Mouse (Mus musculus) heart, embryonic 11.5 days (tissue): ENCODE measurements around the gene Rmdn2. TPM values are rescaled to one million over a fixed set of nuclear protein-coding genes. Genes with fewer than 3 reads are reported as not detected.
A peak's percentile ranks its signal among the peaks of the same experiment; 100 is the strongest.

Experiments
- ATAC-seq: fragments of 200-750 bp; cut with Nextera tagmentation; replicated peaks from 2 replicates; pipeline ENCODE4 v1.8.0; 2017; ENCODE audit warnings: moderate library complexity; ENCODE audit not compliant: insufficient number of reproducible peaks, low FRiP score, low TSS enrichment
- H3K27ac ChIP-seq: fragments of 300-500 bp; sonication (generic); 2 replicates; pipeline ENCODE4 v1.5.1; 2014; ENCODE audit warnings: mild to moderate bottlenecking, low read depth, low read length
- H3K27me3 ChIP-seq: fragments of 300-500 bp; sonication (generic); 2 replicates; pipeline ENCODE4 v1.6.1; 2014; ENCODE audit warnings: mild to moderate bottlenecking, low read length, mixed read lengths; ENCODE audit not compliant: control insufficient read depth, insufficient read depth
- H3K36me3 ChIP-seq: fragments of 300-500 bp; sonication (generic); 2 replicates; pipeline ENCODE4 v1.6.1; 2014; ENCODE audit warnings: mild to moderate bottlenecking, low read length, moderate library complexity, mixed read lengths; ENCODE audit not compliant: control insufficient read depth, insufficient read depth
- H3K4me1 ChIP-seq: fragments of 300-500 bp; sonication (generic); 2 replicates; pipeline ENCODE4 v1.6.1; 2014; ENCODE audit warnings: low read length; ENCODE audit not compliant: control insufficient read depth, insufficient read depth
- H3K4me2 ChIP-seq: fragments of 300-500 bp; sonication (generic); 2 replicates; pipeline ENCODE4 v1.6.1; 2014; ENCODE audit warnings: mild to moderate bottlenecking, moderate library complexity
- H3K4me3 ChIP-seq: fragments of 300-500 bp; sonication (generic); 2 replicates; pipeline ENCODE4 v1.5.1; 2014; ENCODE audit warnings: low read depth, low read length
- H3K9ac ChIP-seq: fragments of 300-500 bp; sonication (generic); 2 replicates; pipeline ENCODE4 v1.6.1; 2014; ENCODE audit warnings: mild to moderate bottlenecking, low read depth, low read length, moderate library complexity
- H3K9me3 ChIP-seq: fragments of 300-500 bp; sonication (generic); replicated peaks from 2 replicates; pipeline ENCODE4 v1.6.1; 2016; ENCODE audit warnings: low read length; ENCODE audit not compliant: control insufficient read depth
- WGBS: fragments of 180-500 bp; shearing (Covaris S2); extraction: QIAGEN DNeasy Blood & Tissue Kit; methylation state at CpG from one replicate; pipeline ENCODE4 v1.1.7; 2014; ENCODE audit not compliant: insufficient replicate concordance; 5-methylcytosine and 5-hydroxymethylcytosine counted together
- polyA plus RNA-seq: library from polyadenylated mRNA; unstranded; fragments of >200 nt; fragmentation: Nextera tagmentation; extraction: Ambion mirVana; gene quantifications from 2 replicates; pipeline ENCODE4 v1.2.1, GENCODE M21; 2014

The Rmdn2 gene
- polyA plus RNA-seq, 1 experiment from 2014 or later, result 20.2 TPM

DNA sequence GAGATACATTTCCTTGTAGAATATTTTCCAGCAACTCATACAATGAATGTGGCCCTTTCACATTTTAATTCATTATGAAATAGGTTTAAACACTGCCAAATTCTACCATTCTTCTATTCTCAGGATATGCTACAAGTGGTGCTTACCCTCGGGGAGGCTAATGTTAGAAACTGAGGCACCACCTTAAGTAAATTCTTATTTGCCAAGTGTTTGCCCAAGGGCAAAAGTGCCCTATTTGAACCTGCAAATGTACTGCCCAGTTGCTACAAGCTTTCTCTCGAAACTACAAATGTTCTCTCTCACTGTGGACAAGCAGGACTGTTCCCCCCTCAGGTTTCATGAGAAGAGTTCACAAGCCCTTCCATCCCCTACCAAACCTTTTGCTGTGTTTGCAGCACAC is 5.9 kb upstream of the Rmdn2 start:
- Histone ChIP-seq H3K4me2 (no peak overlapping the region), H3K4me3 (no peak overlapping the region), H3K9ac (no peak overlapping the region), H3K27me3 (no peaks in the 10 kb centered on the region), H3K36me3 (no peaks in the 10 kb centered on the region), H3K27ac (no peak overlapping the region), H3K4me1 (no peaks in the 10 kb centered on the region), H3K9me3 (no peaks in the 10 kb centered on the region)
- no peak for ATAC-seq
- 68% methylated on average over 2 of the region's 2 CpGs for WGBS

- no peaks in the 10 kb centered on the region for H3K9me3 ChIP-seq
- no peak overlapping the region for H3K4me2 ChIP-seq
- H3K27ac ChIP-seq, result no peak overlapping the region
- H3K4me3 ChIP-seq, result no peak overlapping the region
- no peaks in the 10 kb centered on the region for H3K36me3 ChIP-seq
- no peaks in the 10 kb centered on the region for H3K4me1 ChIP-seq
- H3K9ac ChIP-seq, result no peak overlapping the region
- H3K27me3 ChIP-seq, result no peaks in the 10 kb centered on the region
- ATAC-seq, result no peak
- 76% methylated on average over 1 of the region's 1 CpGs for WGBS
These were observed 2.0 kb upstream of the Rmdn2 start for GRCm38 (mm10) chr17:79609697-79610096.

DNA sequence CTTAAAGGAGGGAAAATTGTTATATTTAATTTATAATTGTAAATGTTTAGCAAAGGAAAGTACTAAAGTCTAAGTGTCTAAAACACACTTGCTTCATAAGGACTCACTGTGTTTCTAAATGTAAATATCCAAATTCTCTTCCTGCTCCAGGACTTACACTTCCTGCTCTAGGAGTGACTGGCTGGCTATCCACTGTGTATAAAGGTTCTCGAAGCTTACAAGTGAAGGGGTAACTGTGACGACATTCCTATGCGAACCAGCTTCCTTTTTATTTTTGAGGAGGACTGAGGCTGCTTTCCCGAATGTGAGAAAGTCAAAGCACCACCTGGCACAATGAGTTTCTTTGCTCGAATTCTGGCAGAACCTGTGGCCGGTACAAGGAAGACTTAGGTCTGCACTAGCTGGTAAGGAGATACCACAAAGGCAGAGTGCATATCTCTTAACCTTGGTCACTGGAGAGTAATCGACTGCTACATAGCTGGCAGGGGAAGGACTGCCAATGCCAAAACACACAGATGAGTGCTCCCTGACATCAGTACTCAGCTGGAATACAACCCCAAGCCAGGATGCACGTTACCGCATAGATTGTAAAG is 1.4 kb upstream of the Rmdn2 start:
- no peak for ATAC-seq
- H3K36me3 ChIP-seq, result no peaks in the 10 kb centered on the region
- H3K9ac ChIP-seq, result no peak overlapping the region
- no peak overlapping the region for H3K4me3 ChIP-seq
- H3K9me3 ChIP-seq, result no peaks in the 10 kb centered on the region
- no peak overlapping the region for H3K27ac ChIP-seq
- no peak overlapping the region for H3K4me2 ChIP-seq
- 64% methylated on average over 9 of the region's 9 CpGs for WGBS
- no peaks in the 10 kb centered on the region for H3K27me3 ChIP-seq
- no peaks in the 10 kb centered on the region for H3K4me1 ChIP-seq

DNA sequence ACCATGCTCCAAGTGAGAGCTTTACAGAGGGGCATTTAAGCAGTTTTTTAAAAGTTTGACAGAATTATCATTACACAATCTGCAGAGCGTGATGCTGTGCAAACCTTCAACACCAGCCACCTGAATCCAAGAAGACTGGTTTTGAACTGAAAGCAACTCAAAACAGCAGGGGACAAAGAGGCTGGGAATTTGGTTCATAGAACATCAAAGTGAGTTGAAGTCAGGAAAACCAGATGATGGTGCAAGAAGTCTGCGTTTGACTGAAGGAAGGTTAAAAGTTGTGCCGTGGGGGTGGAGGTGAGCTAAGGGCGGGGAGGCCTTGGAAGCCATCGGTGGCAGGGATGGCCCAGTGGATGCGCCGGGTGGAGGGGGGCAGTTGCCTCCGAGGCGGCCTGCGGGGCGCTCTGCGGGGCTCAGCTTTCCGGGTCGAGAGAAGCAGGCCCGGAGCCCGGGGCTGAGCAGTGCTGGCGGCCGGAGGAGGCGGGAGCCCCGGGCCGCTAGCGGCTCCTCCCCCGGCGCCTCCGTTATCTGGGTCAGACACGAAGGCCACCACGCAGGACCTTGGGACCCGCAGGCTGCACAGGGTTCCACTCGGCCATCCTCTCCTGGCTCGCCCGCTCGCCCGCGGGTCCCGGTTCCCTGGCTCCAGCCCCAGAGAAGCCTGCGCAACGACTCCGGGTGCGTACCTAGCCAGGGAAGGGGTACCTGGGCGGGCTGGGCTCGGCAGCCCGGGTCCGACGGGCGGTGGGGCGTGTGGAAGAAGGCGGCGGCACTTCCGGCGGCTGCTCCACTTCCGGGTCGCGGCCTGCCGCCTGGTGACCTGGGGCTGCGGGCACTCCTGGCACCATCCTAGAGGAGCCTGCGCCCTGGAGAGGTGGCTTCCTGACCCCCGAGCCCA is 3.3 kb downstream of the Rmdn2 start:
- no peaks in the 10 kb centered on the region for H3K36me3 ChIP-seq
- H3K4me2 ChIP-seq, result peak overlapping the region; percentile 82
- peak overlapping the region; percentile 92 for H3K27ac ChIP-seq
- ATAC-seq, result peak; percentile 93
- H3K27me3 ChIP-seq, result no peaks in the 10 kb centered on the region
- peak overlapping the region; percentile 92 for H3K9ac ChIP-seq
- H3K4me3 ChIP-seq, result peak overlapping the region; percentile 83
- WGBS, result 2% methylated on average over 56 of the region's 57 CpGs
- H3K4me1 ChIP-seq, result no peaks in the 10 kb centered on the region
- no peaks in the 10 kb centered on the region for H3K9me3 ChIP-seq

DNA sequence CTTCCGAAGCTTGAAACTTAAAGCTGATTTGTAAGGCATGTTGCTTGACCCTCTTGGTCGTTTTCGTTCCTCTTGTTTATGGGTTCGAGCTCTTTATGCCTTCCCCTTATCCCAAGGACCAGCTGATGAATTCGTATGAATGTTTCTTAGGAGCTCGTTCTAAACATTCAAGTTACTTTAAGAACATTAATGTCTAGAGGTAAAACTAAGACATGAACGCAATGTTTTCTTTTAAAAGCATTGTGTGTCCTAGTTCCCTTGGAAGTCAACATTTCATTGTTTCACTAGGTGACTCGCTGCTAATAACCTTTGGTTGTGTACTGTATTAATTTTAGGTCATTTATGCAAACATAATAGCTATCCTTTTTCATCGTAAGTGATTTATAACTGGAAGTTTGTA is 4.2 kb downstream of the Rmdn2 start:
- H3K4me2 ChIP-seq, result peak overlapping the region; percentile 82
- no peaks in the 10 kb centered on the region for H3K27me3 ChIP-seq
- peak overlapping the region; percentile 83 for H3K4me3 ChIP-seq
- peak overlapping the region; percentile 56 for H3K9ac ChIP-seq
- no peaks in the 10 kb centered on the region for H3K36me3 ChIP-seq
- 83% methylated on average over 9 of the region's 9 CpGs for WGBS
- H3K4me1 ChIP-seq, result no peaks in the 10 kb centered on the region
- no peak overlapping the region for H3K27ac ChIP-seq
- no peaks in the 10 kb centered on the region for H3K9me3 ChIP-seq
- no peak for ATAC-seq

- Histone ChIP-seq H3K27ac (no peak overlapping the region), H3K4me2 (no peak overlapping the region), H3K36me3 (no peaks in the 10 kb centered on the region), H3K27me3 (no peaks in the 10 kb centered on the region), H3K4me1 (no peaks in the 10 kb centered on the region), H3K9me3 (no peaks in the 10 kb centered on the region), H3K4me3 (no peak overlapping the region), H3K9ac (no peak overlapping the region)
- 82% methylated on average over 4 of the region's 4 CpGs for WGBS
- no peak for ATAC-seq
These were observed 5.0 kb downstream of the Rmdn2 start for GRCm38 (mm10) chr17:79616621-79617020.

- 85% methylated on average over 10 of the region's 10 CpGs for WGBS
- Histone ChIP-seq H3K27me3 (no peaks in the 10 kb centered on the region), H3K9ac (no peak overlapping the region), H3K9me3 (no peaks in the 10 kb centered on the region), H3K4me2 (no peak overlapping the region), H3K4me3 (no peak overlapping the region), H3K4me1 (no peaks in the 10 kb centered on the region), H3K27ac (no peak overlapping the region), H3K36me3 (no peaks in the 10 kb centered on the region)
- no peak for ATAC-seq
These were observed 6.8 kb downstream of the Rmdn2 start for GRCm38 (mm10) chr17:79618455-79618854.

DNA sequence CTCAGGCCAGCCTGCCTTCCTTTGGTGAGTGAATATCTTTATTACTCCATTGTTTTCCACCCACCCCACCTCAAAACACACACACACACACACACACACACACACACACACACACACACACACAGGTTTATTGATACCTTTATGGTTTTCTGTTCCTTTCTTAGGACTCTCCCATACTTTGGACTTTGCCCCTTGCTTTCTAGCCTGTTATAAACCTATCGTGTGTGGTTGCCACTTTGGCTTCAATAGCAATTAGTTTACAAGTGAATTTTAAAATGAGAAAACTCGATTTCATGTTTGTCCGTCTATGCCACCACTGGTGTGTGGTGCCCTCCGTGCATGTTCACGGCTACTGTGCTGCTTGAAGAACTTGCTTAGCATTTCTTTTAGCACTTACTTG is 7.3 kb downstream of the Rmdn2 start:
- no peak for ATAC-seq
- H3K27ac ChIP-seq, result no peak overlapping the region
- 86% methylated on average over 5 of the region's 5 CpGs for WGBS
- no peak overlapping the region for H3K9ac ChIP-seq
- H3K4me2 ChIP-seq, result no peak overlapping the region
- no peaks in the 10 kb centered on the region for H3K9me3 ChIP-seq
- H3K27me3 ChIP-seq, result no peaks in the 10 kb centered on the region
- H3K36me3 ChIP-seq, result no peaks in the 10 kb centered on the region
- no peaks in the 10 kb centered on the region for H3K4me1 ChIP-seq
- H3K4me3 ChIP-seq, result no peak overlapping the region
